Mouse (Mus musculus) gastrocnemius, postnatal 14 days (tissue): ENCODE measurements around the gene Il5ra. TPM values are rescaled to one million over a fixed set of nuclear protein-coding genes. Genes with fewer than 3 reads are reported as not detected.

Experiments
- DNase-seq: peaks from one replicate; pipeline ENCODE4 v3.0.0; 2021; ENCODE audit warnings: mixed read lengths
- intact Hi-C: fragments of 180-260 bp; cut with DNase I; formaldehyde crosslinking; loops from one replicate; pipeline ENCODE4 v1.15.1; 2025; ENCODE audit warnings: low total_unique reads
- total RNA-seq, 2 experiments: library from RNA; stranded (reverse); gene quantifications; 2 replicates each; pipeline ENCODE4 v1.2.3; 2021

Il5ra gene
- total RNA-seq, 2 experiments from 2014 or later, result not detected

- DNase-seq, result no peak
- intact Hi-C loops, result no loop called here
Measured at GRCm38 (mm10) chr6:106743556-106744233, 5.1 kb downstream of the Il5ra start.

GRCm38 (mm10) chr6:106740244-106740825, 8.5 kb downstream of the Il5ra start:
- no peak for DNase-seq
- intact Hi-C loops, result no loop called here

- DNase-seq, result no peak
Measured at GRCm38 (mm10) chr6:106738229-106738628, 10.6 kb downstream of the Il5ra start.

DNA sequence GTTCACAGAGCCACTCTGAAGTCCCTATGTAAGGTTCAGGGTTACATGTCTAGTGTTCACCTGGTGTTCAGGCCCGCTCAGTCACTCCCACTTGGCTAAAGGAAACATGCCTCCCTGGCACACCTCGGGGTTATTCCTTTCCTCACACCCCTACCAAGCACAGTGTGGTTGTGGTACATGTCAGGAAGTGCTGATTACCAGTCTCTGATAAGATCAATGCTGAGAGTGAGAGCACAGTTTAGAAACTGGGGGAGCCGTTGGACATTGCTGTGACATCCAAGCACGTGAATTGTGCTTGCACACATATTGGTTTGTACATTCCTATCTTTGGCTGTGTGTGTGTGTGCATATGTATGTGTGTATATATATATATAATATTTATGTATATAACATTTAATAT, 16.3 kb downstream of the Il5ra start:
- no peak for DNase-seq
- intact Hi-C loops, result no loop called here

More at GRCm38 (mm10) chr6:106738229-106738628, 10.6 kb downstream of the Il5ra start:
- intact Hi-C loops, result no loop called here

- DNase-seq, result no peak
- intact Hi-C loops, result no loop called here
Measured at GRCm38 (mm10) chr6:106729682-106730314, 19.0 kb downstream of the Il5ra start.

- DNase-seq, result no peak
- intact Hi-C loops, result no loop called here
Measured at GRCm38 (mm10) chr6:106727703-106728102, 21.1 kb downstream of the Il5ra start.

DNA sequence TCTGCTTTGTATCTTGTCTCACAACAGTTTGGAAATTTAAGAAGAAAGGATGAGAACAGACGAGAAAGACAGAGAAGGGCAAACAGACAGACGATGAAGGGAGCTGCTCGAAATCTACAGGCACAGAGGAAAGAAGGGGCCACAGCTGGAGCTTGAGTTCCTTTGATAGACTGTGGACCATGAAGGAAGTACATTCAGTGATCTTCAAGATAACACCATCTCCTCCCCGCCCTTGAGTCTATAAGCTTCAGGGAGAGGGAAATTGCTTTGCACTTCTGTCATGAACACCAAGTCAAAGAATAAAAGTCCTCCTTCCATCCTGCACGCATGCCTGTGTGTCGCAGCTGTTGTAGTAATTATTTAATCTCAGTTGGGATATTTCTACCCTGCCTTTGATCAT, 22.8 kb downstream of the Il5ra start:
- DNase-seq, result no peak
- intact Hi-C loops, result no loop called here

- no peak for DNase-seq
- intact Hi-C loops, result no loop called here
Measured at GRCm38 (mm10) chr6:106725642-106726041, 23.2 kb downstream of the Il5ra start.

GRCm38 (mm10) chr6:106705506-106706035, 43.3 kb downstream of the Il5ra start:
- intact Hi-C loops, result no loop called here
- DNase-seq, result no peak

DNA sequence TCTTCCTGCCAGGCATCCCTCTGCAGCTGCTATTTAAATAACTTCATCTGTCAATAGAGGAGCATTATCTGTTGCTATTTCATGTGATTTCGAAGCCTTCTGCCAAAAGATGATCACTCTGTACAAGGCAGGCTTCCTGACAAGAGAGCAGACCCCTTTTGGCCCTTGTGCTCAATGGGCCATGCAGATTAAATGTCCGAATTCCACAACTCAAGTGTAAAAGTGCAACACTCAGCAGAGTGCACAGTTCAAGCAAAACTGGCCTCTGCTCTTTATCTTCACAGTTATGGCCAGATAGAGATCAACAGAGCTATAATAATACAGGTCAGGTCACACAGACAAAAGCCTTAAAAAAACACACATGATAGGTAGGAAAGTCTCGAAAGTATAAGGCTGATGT, 46.9 kb downstream of the Il5ra start:
- intact Hi-C loops, result no loop called here

GRCm38 (mm10) chr6:106675581-106675980, 73.3 kb downstream of the Il5ra start:
- DNase-seq, result peak; percentile 3
- intact Hi-C loops, result no loop called here

More for the DNA sequence above, 46.9 kb downstream of the Il5ra start:
- DNase-seq, result no peak

DNA sequence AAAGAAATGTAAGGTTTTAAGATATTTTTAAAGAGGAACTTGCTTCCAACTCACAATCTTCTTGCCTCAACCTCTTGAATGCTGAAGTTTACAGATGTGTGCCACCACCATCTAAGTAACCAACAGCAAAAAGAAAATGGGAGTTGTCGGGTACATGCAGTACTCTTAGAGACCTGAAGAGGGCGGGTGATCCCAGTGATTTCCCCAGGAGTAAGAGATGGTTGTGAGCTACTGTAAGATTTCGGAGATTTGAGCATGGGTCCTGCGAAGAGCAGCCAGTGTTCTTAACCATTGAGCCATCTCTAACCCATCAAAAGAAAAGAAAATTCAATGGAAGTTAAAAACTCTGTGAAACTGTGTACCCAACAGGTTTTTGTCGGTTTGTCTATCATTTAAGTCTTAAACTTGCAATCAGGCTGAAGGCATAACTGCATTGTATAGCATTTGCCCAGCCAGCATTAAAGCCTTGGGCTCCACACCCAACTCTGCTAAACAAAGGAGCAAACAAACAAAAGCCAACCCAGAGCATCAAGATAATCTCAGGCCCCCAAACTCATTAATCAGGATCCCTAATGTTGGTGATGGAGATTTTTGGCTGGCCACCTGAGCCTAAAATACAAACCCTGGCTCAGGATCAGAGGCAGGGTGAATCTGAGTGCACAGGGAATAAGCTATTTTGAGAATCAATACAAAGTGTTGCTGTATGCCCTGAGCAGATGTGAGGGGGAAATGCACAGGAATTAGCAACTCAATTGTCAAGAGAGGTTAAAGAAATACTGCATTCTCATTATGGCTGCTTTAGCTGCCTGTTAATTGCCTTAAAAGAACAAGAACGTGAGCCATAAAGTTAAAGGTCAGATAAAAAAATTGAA, 84.8 kb downstream of the Il5ra start:
- DNase-seq, result no peak
- intact Hi-C loops, result no loop called here

Other genes with a start within 250 kb of the Il5ra start
- gene Trnt1, start 20.1 kb upstream of the Il5ra start, total RNA-seq, result 10 to 100 TPM; 22.8 to 28.0 TPM
- 10 to 100 TPM; 28.4 to 33.6 TPM for gene Crbn, start 51.0 kb upstream of the Il5ra start, total RNA-seq